Mouse (Mus musculus): Measurements from ENCODE around the gene Synpo2. TPM values are rescaled to one million over a fixed set of nuclear protein-coding genes. Genes with fewer than 3 reads are reported as not detected.

Synpo2 gene
- 2.2 and 2.4 TPM in 2 replicates for polyA plus RNA-seq (2015; fragmentation: Nextera tagmentation; extraction: Ambion mirVana)

DNA sequence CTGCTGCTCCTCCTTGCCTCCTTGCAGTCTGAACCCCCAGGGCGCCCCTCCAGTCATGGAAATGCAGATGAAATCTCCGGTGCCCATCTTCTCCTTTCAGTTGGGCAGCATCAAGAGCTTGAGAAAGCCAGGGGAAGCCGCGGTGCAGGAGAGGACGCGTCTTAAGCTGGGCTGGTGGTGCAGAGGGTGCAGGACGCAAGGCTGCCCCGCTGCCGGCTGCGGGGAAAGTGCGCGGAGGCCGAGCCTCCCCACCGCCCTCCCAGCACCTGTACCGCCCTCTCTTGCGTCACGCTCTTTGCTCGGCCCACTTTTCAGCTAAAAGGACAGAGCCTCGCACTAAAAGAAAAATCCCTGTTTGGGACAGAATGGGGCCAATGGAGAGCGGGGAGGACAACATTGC, at the start of gene Synpo2:
Gene Synpo2, minus strand, starts transcription at position 229 of the 400 bp plus-strand sequence.
- Histone ChIP-seq H3K9ac (replicated peaks; ENCODE audit: low read depth) (no peak within 1 kb of the TSS), H3K4me2 (replicated peaks; ENCODE audit: low read depth, low read length) (peak within 1 kb of the TSS; percentile 50), H3K4me3 (ENCODE audit: low read depth, low read length) (peak within 1 kb of the TSS; percentile 19), H3K4me1 (ENCODE audit: insufficient read depth, low read depth, low read length) (0 out of 2 replicates have a peak, but pooled peaks cover 3% of the 10 kb centered on the region), H3K36me3 (ENCODE audit: insufficient read depth, low read length) (no peaks in the 10 kb centered on the region), H3K9me3 (ENCODE audit: low read length) (no peaks in the 10 kb centered on the region), H3K27me3 (replicated peaks; ENCODE audit: insufficient read depth, low read length) (no peaks in the 10 kb centered on the region), H3K27ac (ENCODE audit: low read length) (no peak within 1 kb of the TSS)
- 2% methylated on average over 20 of the region's 20 CpGs for WGBS
- peak; percentile 68 for ATAC-seq
- DNase-seq (ENCODE audit: low spot score): peak; percentile 52
- no peak for TF ChIP-seq EP300 (IDR thresholded peaks at IDR 0.05)
- TF ChIP-seq CTCF (IDR thresholded peaks at IDR 0.05): no peak

DNA sequence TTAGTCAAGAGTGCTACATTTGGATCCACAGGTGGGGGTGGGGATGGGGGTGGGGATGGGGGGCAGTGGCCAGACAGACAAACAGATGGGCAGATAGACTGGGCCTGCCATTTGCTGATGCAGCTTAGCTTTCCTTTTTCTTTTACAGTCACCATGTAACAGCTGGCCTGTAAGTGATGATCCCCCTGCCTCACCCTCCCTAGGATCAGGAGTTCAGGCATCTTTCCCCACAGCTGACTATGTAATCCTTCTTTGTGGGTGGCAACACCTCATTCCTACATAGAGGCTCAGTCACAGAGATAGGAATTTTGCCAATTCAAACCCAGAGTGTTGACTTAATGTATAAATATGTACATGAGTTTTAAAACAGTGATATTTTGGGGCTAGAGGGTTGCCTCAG, 49.7 kb upstream of the Synpo2 start:
- ATAC-seq: no peak
- peaks cover 9% of the 10 kb centered on the region; the same call in 1 of the 2 replicates for H3K36me3 ChIP-seq (ENCODE audit: insufficient read depth, low read length)
- no peak for TF ChIP-seq CTCF (IDR thresholded peaks at IDR 0.05)
- no peak for TF ChIP-seq EP300 (IDR thresholded peaks at IDR 0.05)

DNA sequence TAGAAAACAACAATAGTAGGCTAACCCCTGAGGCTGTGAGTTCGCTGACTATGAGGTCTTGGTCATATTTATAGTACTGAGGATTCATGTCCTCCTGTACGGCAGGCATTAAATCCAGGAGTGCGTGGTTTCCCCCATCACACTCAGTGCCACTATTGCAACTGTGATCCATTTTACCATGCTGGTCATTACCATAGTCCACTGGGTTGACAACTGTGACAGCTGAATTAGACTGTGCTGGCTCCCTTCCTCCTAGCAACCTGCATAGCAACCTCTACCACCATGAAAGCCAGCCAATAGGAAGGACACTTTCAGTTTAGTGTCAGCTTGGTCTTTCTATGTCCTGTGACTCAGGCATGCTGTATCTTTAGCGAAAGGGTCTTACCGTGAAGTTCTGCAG, 48.3 kb upstream of the Synpo2 start:
- H3K4me1 ChIP-seq (ENCODE audit: insufficient read depth, low read depth, low read length): no peaks in the 10 kb centered on the region
- ATAC-seq (no peak), DNase-seq (ENCODE audit: low spot score) (no peak)
- H3K27ac ChIP-seq (ENCODE audit: low read length): no peak overlapping the region
- no peaks in the 10 kb centered on the region for H3K9me3 ChIP-seq (ENCODE audit: low read length)
- no peak overlapping the region for H3K9ac ChIP-seq (replicated peaks; ENCODE audit: low read depth)
- 0 out of 2 replicates have a peak, but pooled peaks cover 11% of the 10 kb centered on the region for H3K36me3 ChIP-seq (ENCODE audit: insufficient read depth, low read length)
- TF ChIP-seq EP300 (IDR thresholded peaks at IDR 0.05) (no peak), CTCF (IDR thresholded peaks at IDR 0.05) (no peak)
- 97% methylated on average over 5 of the region's 5 CpGs for WGBS
- no peak overlapping the region for H3K4me3 ChIP-seq (ENCODE audit: low read depth, low read length)
- H3K27me3 ChIP-seq (replicated peaks; ENCODE audit: insufficient read depth, low read length): no peaks in the 10 kb centered on the region
- H3K4me2 ChIP-seq (replicated peaks; ENCODE audit: low read depth, low read length): no peak overlapping the region

More for the DNA sequence above, 49.7 kb upstream of the Synpo2 start:
- Histone ChIP-seq H3K9me3 (ENCODE audit: low read length) (no peaks in the 10 kb centered on the region), H3K4me3 (ENCODE audit: low read depth, low read length) (no peak overlapping the region), H3K27me3 (replicated peaks; ENCODE audit: insufficient read depth, low read length) (no peaks in the 10 kb centered on the region), H3K4me2 (replicated peaks; ENCODE audit: low read depth, low read length) (no peak overlapping the region), H3K27ac (ENCODE audit: low read length) (no peak overlapping the region), H3K4me1 (ENCODE audit: insufficient read depth, low read depth, low read length) (no peaks in the 10 kb centered on the region), H3K9ac (replicated peaks; ENCODE audit: low read depth) (no peak overlapping the region)
- DNase-seq (ENCODE audit: low spot score): no peak

DNA sequence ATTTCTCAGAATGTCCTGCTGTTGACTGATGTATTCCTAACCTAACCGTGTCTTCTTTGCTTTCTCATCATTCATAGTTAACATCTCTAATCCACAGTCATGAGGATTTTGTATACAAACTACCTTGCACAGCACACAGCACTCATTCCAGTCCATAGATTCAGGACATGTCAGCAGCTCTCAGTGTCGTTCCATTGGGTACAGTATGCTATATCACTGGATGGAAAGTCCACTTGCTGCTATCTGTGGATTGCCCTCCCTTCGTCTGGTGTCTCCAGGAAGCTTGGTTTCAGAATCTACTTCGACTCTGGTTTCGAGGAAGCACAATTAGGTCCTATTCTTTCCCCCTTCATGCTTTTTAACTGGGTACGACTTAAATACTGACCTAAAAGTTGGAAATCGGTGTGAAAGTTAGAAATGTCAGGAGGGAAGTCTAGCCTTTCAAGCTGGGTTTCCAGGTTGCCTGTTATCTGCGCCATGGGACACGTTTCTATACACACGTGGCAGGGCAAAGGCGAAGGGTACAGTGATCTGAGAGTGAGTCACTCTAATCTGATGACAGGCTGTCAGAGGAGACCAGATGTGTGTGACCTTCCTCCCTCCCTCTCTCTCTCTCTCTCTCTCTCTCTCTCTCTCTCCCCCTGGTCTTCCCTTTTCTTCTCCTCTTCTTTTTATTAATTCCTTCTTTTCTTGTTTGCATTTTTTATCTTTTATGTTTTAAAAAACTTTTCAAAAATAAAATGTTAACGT, 47.1 kb upstream of the Synpo2 start:
- Histone ChIP-seq H3K4me2 (replicated peaks; ENCODE audit: low read depth, low read length) (no peak overlapping the region), H3K27me3 (replicated peaks; ENCODE audit: insufficient read depth, low read length) (no peaks in the 10 kb centered on the region), H3K27ac (ENCODE audit: low read length) (no peak overlapping the region), H3K36me3 (ENCODE audit: insufficient read depth, low read length) (0 out of 2 replicates have a peak, but pooled peaks cover 11% of the 10 kb centered on the region), H3K9me3 (ENCODE audit: low read length) (no peaks in the 10 kb centered on the region), H3K4me3 (ENCODE audit: low read depth, low read length) (no peak overlapping the region), H3K4me1 (ENCODE audit: insufficient read depth, low read depth, low read length) (no peaks in the 10 kb centered on the region), H3K9ac (replicated peaks; ENCODE audit: low read depth) (no peak overlapping the region)
- TF ChIP-seq EP300 (IDR thresholded peaks at IDR 0.05) (no peak), CTCF (IDR thresholded peaks at IDR 0.05) (no peak)
- DNase-seq (ENCODE audit: low spot score): no peak
- no peak for ATAC-seq
- 69% methylated on average over 12 of the region's 12 CpGs for WGBS

DNA sequence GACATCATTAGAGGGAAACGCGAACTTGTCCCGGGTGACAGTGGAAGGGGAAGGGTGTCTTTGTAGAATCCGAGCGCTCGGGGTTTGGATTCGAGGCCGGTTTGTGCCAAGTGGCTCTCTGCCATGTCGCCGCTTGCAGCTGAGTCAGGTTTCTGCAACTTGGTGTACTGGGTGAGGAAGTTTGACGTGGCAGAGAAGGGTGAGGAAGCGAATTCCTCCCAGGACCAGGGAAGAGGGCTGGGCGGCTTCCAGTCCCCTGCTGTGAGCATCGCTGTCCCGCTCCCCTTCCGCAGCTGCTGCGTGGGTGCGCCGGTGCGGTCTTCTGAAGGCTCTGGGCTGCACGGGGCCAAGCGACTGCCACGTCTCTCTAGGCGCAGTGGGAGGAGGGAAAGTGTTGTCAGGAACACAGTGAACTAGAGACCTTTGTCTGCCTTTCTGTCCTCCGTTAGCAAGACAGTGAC, 31.8 kb upstream of the Synpo2 start:
- no peak for TF ChIP-seq CTCF (IDR thresholded peaks at IDR 0.05)
- no peak for TF ChIP-seq EP300 (IDR thresholded peaks at IDR 0.05)
- Histone ChIP-seq H3K9ac (replicated peaks; ENCODE audit: low read depth) (peak overlapping the region; percentile 39), H3K36me3 (ENCODE audit: insufficient read depth, low read length) (no peaks in the 10 kb centered on the region; the same call in 1 of the 2 replicates), H3K4me2 (replicated peaks; ENCODE audit: low read depth, low read length) (peak overlapping the region; percentile 68), H3K4me1 (ENCODE audit: insufficient read depth, low read depth, low read length) (no peaks in the 10 kb centered on the region; the same call in 1 of the 2 replicates), H3K27me3 (replicated peaks; ENCODE audit: insufficient read depth, low read length) (no peaks in the 10 kb centered on the region), H3K27ac (ENCODE audit: low read length) (peak overlapping the region; percentile 68), H3K4me3 (ENCODE audit: low read depth, low read length) (peak overlapping the region; percentile 71), H3K9me3 (ENCODE audit: low read length) (no peaks in the 10 kb centered on the region)
- ATAC-seq: peak; percentile 71
- WGBS: under 1% methylated on average over 25 of the region's 25 CpGs
- peak; percentile 75 for DNase-seq (ENCODE audit: low spot score)

DNA sequence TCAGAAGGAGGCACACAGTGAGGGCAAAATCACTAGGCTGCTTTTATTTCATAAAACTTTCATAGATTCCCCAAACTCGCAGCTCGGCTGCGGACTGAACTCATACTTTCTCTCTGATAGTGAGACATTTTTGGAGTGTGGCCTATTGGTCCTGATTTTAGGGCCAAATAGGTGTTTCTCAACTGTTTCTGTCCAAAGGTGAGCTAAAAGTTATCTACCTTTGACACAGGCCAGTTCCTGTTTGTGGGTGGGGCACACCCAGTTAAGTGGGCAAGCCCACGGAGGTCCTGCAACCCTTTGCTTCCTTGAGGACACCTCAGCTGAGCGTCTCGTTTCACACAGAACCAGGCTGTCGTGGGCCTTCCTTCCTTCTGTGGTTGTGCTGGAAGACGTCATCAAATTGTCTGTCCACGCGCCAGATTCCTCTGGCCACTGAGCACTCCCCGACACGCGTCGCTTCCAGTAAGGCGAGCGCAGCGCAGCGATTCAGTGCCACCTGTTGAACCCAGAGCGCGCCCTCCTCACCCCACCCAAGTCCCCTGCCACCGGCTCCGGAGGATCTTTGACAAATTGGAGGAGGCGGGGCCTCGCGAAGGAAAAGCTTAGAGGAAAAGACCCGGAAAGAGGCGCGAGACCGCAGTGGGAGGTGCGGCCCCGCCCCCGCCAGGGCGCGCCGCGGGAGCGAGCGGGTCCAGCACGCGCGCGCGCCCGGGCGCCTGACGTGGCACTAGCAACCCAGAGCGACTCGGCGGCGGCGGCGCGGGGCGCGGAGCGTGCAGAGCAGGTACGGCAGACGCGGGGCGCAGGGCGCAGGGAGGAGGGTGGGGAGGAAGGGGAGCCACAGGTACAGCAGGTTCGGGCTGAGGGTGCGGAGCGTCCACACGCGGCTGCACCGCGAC, 31.1 kb upstream of the Synpo2 start, which contains the start of gene Sec24d:
Gene Sec24d, plus strand, starts transcription at position 703 of the 899 bp plus-strand sequence.
- H3K4me3 ChIP-seq (ENCODE audit: low read depth, low read length): peak within 1 kb of the TSS; percentile 71
- TF ChIP-seq EP300 (IDR thresholded peaks at IDR 0.05) (no peak), CTCF (IDR thresholded peaks at IDR 0.05) (no peak; the same call in 1 of the 2 replicates)
- WGBS: 2% methylated on average over 68 of the region's 68 CpGs
- no peaks in the 10 kb centered on the region; the same call in 1 of the 2 replicates for H3K36me3 ChIP-seq (ENCODE audit: insufficient read depth, low read length)
- H3K4me2 ChIP-seq (replicated peaks; ENCODE audit: low read depth, low read length): peak within 1 kb of the TSS; percentile 68
- H3K9ac ChIP-seq (replicated peaks; ENCODE audit: low read depth): peak within 1 kb of the TSS; percentile 39
- H3K9me3 ChIP-seq (ENCODE audit: low read length): no peaks in the 10 kb centered on the region
- no peaks in the 10 kb centered on the region for H3K27me3 ChIP-seq (replicated peaks; ENCODE audit: insufficient read depth, low read length)
- DNase-seq (ENCODE audit: low spot score) (peak; percentile 89), ATAC-seq (peak; percentile 96)
- peak within 1 kb of the TSS; percentile 77 for H3K27ac ChIP-seq (ENCODE audit: low read length)
- no peaks in the 10 kb centered on the region; the same call in 1 of the 2 replicates for H3K4me1 ChIP-seq (ENCODE audit: insufficient read depth, low read depth, low read length)

Data from lung, postnatal 0 days (tissue).